Mouse (Mus musculus) left cerebral cortex, postnatal 4 days (tissue): ENCODE results near the gene Npff. TPM values are rescaled to one million over a fixed set of nuclear protein-coding genes. Genes with fewer than 3 reads are reported as not detected.

Experiments used
- DNase-seq: peaks from one replicate; pipeline ENCODE4 v3.0.0-alpha.2; 2022
- intact Hi-C: fragments of 180-260 bp; cut with DNase I; formaldehyde crosslinking; loops from one replicate; pipeline ENCODE4 v1.15.1; 2025
- total RNA-seq, 2 experiments: library from RNA; stranded (reverse); gene quantifications; 2 replicates each; pipeline ENCODE4 v1.2.3; 2021

The Npff gene
- total RNA-seq, 2 experiments from 2014 or later = 3.9 to 5.0 TPM

DNA sequence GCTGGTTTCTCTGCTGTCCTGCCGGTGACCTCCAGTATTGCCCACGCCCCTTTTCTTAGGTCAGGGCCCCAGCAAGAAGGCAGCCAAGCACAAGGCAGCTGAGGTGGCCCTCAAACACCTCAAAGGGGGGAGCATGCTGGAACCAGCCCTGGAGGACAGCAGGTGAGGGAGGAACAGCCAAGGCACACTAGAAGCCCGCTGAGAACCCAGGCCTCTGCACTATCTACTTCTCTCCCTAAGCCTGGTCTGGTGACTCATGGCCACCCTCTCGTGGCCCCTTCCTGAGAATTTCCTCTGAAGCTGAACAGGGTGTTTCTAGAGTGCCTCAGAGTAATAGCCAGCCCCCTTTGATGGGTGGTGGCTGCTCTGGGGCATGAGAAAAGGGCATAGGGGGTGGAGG, 4.3 kb downstream of the Npff start:
- intact Hi-C loops = no loop called here
- DNase-seq = no peak

DNA sequence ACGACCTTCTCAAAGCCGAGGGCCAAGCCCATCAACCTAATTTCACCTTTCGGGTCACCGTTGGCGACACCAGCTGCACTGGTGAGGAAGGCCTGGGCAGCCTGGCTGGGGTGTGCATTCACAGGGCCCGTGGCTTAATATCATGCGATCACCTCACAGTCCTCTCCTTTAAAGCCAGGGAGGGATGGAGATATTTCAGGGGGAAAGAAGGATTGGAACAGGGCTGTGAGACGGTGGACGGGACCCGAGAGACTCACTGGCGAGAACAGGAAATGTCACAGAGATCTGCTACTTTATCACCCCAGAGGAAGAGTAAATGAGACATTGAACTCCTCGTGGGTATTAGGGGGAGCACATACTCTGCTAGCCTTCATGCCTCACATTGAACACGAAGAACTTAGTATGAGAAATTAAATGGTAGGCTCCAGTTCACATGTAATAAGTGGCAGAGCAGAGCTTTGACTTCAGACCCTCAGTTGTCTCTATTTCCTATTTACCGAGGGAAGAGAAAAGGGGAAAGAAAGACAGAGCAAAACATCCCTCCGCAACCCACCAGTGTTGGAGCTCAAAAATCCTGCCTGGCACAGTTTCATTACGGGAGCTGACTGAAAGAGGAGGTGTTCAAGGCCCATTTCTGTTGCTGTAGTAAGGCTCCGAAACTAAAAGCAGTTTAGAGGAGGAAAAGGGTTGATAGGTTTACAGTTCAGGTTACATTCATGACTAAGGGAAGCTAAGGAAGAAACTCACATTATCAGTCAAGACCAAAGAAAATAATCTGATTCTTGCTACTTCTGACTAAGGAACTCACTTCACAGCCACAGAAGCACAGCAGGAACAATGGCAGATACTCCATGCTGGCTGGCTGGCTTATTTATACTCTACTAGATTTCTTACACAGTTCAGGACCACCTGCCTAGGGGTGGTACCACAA, 5.3 kb downstream of the Npff start:
- intact Hi-C loops = no loop called here
- no peak for DNase-seq

DNA sequence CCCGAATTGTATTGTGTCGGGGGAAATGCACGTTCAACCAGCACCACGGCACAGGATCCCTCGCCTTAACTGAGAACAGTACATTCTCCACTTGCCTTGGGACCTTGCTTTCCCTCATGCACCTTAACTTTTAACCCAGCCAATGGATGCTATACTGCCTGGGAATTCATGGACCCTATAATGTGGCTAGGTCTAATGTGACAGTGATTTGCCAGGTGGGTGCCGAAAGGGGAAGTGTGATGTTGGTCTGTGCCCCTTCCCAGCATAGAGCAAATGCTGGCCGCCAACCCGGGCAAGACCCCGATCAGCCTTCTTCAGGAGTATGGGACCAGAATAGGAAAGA, 5.9 kb downstream of the Npff start:
- intact Hi-C loops = no loop called here
- no peak for DNase-seq

DNA sequence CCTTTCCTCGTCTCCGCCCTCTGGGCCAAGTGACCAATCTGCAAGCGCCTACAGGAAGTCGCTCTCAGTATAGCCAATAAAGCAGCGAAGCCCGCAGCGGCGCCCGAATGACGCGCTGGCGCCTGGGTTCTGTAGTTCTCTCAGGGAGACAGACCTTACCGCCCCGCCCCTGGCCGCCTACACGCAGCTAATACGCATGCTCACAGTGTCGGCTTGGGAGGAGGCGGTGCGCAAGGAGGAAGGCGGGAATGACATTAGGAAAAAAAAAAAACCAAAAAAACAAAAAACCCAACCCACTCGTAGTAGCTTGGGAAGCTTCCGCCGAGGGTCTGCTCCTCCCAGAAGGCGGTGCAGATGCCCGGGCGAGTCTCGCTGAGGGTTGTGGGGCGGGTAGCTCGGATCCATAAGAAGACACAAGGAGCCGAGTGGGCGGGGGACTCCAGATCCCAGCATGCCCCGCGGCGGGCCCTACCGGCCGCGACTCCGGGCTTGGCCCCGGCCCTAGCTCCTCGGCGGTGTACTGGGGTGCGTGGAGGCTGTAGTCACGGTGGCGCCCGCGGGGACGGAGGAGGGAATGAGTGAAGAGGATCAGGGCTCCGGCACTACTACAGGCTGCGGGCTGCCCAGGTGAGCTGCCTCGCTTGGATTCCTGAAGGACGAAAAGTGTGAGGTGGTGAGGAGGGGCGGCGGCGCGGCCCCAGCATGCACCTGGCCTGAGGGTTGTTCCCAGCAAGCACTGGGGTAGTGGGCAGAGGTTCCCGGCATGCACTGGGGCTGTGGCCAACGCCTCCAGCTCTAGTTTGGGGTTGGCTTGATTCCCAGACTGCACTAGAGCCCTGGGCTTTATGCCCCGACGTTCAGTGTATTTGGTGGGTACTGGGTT, 6.5 kb downstream of the Npff start, which contains the start of gene Tarbp2:
Gene Tarbp2 (plus strand): TSS at position 217 of the 883 bp plus-strand sequence.
- intact Hi-C loops = no loop called here
- DNase-seq = peak; percentile 100

DNA sequence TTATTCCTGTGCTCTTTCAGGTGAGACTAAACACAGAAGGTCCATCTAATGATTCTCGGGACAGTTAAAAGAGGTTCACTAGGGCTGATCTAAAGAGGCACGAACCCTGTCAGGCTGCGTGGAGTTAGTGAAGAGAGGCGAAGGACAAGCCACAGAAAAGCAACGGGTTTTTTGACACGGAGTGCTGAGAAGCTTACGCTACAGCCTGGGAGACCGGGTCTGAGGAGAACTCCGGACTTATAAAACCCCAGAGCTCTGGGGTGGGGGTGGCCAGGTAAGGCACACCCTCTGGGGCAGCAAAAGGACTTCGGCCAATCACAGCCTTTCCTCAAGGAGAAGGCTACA, 7.1 kb downstream of the Npff start:
- DNase-seq = no peak

DNA sequence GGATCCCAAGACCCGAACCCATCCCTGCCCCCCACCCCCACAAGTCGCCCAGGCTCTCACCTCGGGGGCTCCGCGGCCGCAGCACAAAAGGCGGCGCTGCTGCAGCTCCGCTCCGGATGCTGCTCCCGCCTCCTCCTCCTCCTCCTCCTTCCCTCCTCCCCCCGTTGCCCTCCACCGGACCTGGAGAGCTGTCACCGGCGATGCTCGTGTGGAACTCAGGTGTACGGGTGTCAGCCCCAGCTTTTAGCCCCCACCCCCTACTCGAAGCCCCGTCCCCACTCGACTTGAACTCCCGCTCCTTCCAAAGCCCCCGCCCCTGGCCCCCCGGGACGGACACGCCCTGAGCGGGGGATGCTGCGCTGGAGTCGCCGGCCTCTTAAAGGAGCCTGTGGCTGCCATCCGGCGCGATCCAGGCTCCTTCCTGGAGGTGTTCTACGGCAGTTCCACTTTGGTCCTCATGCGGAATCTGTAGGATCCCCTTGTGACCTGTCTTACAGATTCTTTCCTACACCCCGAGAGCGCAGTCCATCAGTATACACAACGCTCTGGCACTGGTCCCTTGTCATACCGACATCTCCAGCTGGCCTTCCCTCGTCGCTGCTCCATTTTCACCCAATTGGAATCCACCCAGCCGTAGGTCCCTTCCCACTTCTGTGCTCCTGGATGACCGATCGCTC, 7.9 kb downstream of the Npff start, which contains the start of gene Map3k12:
Gene Map3k12 (minus strand): TSS at position 337 of the 677 bp plus-strand sequence.
- intact Hi-C loops = no loop called here

More for the DNA sequence above, 7.1 kb downstream of the Npff start:
- intact Hi-C loops = no loop called here

DNA sequence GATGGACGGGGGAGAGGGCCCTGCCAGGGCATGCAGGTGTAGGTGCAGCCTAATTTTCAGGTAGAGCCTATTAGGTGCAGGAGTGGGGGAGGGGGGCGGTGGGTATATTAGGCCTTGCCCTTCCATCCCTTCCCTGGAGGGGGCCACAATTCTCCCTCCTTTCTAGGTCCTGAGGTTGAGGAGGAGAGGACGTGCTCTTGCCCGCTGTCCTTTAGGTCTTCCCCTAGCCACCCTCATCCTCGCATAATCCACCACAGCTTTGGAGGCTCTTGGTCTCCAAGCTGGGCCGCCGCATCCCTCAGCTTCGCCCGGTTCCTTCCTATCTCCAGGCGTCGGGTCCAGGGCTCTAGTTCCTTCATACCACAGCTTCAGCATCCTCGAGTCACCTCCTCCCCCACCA, 8.4 kb downstream of the Npff start:
- peak; percentile 61 for DNase-seq
- intact Hi-C loops = no loop called here

More for the DNA sequence above, 7.9 kb downstream of the Npff start, which contains the start of gene Map3k12:
- peak; percentile 83 for DNase-seq

DNA sequence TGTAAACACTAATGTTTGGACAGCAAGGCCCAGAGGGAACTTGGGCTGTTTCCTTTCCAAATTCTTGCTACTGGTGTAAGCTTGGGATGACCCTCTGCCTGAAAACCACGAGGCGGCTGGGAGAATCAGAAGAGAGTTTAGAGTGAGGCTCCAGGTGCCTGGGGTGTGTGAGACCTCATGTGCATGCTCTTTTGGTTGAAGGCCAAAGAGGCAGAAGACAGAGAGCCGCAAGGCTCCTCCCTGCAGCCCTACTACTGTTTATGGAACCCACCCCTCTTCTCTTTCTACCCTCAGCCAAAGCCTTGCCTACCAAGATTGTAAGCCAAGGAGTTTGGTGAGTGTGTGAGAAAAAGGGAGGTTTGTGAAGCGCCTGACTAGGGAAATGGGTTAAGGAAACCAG, 9.0 kb downstream of the Npff start:
- intact Hi-C loops = no loop called here
- DNase-seq = no peak

DNA sequence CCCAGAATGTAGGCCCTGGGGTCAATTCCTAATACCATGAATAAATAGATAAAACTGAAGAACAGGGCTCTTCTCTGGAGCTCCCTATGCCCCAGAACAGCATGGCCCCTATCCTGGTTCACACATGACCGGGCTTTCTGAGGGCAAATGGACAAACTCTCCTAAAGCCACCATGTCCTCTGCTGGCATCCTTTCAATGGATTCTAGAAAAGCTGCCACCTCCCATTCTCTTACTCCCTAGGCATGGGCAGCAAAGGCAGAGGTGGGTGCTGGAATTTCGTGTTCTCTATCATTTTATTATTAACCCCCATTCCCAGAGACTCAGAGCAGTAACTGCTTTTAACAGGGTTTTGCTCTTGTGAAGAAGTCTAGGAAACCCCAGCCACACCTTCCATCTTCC, 9.5 kb downstream of the Npff start:
- intact Hi-C loops = no loop called here
- no peak for DNase-seq

DNA sequence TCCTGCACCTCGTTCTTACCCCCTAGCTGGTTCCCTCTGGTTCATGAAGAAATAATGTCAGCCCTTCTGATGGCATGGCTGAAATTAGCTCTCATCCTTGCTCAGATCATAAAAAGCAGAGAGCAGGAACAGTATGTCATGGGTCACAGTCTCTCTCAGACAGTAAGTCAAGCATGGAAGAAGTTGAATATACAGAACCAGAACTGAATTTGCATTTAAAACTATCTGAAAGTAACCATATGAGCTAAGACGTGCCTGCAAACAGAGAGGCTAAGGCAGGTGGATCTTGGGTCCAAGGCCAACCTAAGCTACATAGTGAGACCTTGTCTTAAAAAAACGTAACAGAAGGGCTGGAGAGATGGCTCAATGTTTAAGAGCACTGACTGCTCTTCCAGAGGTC, 11.7 kb downstream of the Npff start:
- no peak for DNase-seq
- intact Hi-C loops = no loop called here

DNA sequence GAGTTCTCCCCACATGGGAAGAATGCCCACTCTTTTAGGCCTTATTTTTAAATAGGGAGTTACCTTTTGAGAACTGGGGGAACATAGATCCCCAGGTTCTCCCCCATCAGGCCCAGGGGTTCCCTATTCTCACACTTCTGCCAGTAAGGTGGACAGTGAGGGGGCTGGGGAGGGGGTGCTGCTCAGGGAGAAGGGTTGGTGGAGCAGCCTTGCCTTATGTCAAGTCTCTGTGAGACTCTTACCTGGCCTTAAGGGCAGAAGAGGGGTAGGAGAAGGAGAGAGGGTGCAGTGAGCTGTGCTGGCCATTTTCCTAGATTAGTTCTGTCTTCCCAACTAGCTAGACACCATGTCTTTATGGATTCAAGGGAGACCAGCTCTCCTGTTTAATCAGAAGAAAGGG, 12.3 kb downstream of the Npff start:
- no peak for DNase-seq
- intact Hi-C loops = no loop called here

DNA sequence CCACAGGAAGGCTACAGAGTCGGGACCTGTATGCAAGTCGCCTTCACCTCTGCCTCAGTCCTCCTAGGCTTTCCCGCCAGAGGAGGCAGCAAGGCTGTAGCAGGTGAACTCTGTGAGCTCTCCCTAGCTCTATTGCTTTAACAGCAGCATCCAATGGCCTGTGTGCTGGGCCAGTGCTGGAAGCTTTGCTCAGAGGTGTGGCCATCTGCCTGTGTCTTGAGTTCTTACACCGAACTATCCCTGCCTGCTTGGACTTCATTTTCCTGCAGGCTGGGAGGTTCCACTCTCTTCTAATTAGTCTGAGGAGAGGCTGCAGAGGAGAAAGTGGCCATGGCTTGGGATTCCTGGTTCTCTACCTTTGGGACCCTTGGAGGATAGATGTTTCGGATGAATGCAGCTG, 12.7 kb downstream of the Npff start:
- intact Hi-C loops = no loop called here
- DNase-seq = no peak

DNA sequence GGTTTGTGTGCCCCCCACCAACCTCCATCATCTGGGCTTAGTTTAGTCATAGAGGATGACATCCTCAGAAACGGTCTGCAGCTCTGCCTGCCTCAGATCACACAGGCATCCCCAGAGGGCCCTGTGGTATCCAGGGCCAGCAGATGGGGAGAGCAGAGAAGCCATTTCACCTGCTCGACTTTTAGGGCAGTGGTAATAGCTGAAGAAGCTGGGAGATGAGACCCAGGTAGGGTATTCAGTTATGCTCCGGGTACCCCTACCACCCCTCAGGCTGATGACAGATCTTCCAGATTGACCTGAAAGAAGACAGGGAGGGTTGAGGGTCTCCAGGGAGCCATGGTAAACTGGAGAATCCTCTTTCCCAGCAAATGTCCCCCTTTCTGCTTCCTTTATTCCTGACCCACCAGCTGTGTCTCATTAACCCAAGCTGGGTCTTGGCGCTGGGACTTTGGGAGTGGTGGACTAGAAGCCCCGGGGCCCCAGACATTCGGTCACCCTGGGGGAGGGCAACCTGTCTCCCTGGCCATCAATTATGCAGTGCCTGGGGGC, 13.4 kb downstream of the Npff start:
- peak; percentile 59 for DNase-seq
- intact Hi-C loops = no loop called here

DNA sequence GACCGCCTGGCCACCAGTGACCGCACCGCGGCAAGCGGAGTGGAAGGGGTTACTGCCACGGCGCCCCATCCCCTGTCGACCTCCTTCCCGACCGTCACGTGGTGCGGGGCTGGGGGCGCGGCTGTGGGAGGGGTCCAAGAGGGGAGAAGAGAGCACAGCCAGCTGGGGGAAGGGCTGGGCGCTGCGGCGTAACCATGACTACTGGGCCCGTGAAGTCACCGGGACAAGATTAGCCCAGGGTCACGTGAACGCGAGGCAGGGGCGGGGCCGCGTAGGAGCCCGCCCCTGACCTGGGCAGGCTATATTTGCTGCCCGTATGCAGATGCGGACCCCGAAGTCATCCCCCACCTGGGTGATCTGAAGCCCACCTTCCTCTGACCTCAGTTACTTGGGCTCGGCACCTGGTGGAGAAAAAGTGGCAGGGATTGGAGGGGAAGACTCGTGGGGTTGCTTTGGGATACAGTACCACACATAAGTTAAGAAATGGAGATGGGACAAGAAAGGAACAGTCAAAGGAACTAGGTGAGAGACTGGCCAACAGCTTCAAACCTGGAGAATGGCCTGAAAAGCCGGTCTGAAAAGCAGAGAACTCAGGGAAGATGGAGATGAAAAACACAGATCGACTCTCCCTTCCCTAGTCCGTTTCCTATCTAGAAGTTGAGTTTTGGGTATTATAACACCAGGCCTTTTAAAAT, 14.0 kb downstream of the Npff start:
- DNase-seq = peak; percentile 96
- intact Hi-C loops = no loop called here

DNA sequence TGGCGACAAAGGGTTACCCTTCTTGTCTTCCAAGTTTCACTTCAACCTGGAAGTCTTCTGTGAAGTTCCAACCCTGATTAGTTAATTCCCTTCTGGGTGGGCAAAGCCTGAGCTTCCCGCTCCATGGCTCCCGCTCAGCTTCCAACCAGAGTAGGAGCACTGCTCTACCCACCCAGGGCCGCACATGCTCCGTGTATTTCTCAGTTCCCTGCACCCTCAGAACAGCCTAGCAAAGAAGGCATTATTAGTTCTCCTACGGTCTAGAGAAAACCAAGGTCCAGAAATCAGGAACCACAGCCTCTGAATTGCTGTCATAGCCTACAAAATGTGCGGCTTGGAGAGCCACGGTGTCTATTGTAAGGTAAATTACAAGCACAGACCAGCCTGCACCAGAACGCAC, 14.6 kb downstream of the Npff start:
- no peak for DNase-seq

DNA sequence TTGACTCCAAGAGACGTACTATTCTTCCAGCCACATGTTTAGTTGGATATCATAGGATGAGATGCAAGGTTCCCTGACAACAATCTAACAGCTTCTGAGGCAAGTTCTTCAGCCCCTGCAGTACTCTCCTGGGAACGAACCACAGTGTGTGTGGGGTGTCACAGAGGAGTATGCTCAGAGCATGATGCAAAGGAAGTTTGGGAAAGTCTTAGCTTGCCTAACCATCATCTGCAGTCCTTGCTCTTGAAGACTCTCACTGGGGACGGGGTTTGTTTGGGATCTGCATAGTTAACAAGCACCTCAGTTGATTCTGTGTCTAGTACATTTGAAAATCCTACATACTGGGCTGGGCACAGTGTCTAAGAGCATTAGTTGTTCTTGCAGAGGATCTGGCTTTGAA, 16.4 kb downstream of the Npff start:
- intact Hi-C loops = no loop called here
- DNase-seq = no peak

More for the DNA sequence above, 14.6 kb downstream of the Npff start:
- intact Hi-C loops = no loop called here

DNA sequence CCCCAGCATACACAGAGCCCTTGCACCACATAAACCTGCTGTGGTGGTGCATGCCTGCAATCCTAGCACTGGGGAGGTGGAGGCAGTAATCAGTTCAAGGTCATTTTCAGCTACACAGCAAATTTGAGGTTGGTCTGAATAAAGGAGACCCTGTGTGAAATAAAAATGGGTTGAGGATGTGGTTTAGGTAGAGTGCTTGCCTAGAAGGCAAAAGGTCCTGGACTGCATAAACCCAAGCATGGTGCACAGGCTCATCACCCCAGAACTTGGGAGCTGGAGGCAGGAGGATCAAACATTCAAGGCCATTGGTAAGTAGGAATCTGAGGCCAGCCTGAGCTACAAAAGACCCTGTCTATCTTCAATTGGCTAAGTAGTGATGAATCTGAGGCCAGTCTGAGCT, 17.2 kb downstream of the Npff start:
- intact Hi-C loops = no loop called here
- no peak for DNase-seq

DNA sequence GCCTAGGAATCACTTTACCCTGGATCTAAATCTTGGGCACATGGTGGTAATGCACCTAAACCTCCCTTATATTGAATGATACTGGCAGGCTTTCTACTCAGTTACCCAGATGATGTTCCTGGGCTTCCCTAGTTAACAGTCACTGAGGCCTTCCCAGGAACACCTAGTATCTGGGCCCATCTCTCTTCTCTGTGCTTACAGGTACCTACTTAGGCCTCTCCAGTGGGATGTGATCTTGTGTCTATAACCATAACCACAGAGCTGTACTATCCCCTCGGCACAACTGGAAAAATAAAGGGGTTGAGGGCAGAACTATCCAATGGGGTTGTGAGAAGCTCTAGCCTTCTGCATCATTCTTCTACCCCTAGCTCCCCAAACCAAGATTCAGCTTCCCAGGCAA, 17.9 kb downstream of the Npff start:
- no peak for DNase-seq

DNA sequence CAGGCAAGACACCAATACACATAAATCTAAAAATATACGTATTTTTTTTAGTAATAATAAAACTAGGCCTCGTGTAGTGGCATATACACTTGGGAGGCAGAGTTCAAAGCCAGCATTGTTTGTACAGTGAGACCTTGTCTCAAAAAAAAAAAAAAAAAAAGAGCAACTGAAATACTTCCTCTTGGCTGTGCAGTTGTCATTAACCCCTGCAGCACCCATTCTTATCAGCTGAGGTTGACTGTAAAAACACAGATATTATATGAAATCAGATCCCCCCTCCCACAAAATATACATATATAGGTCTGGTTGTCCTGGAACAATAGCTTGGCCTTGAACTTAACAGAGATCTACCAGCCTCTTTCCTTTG, 18.3 kb downstream of the Npff start:
- no peak for DNase-seq
- intact Hi-C loops = no loop called here

More for the DNA sequence above, 17.9 kb downstream of the Npff start:
- intact Hi-C loops = no loop called here

DNA sequence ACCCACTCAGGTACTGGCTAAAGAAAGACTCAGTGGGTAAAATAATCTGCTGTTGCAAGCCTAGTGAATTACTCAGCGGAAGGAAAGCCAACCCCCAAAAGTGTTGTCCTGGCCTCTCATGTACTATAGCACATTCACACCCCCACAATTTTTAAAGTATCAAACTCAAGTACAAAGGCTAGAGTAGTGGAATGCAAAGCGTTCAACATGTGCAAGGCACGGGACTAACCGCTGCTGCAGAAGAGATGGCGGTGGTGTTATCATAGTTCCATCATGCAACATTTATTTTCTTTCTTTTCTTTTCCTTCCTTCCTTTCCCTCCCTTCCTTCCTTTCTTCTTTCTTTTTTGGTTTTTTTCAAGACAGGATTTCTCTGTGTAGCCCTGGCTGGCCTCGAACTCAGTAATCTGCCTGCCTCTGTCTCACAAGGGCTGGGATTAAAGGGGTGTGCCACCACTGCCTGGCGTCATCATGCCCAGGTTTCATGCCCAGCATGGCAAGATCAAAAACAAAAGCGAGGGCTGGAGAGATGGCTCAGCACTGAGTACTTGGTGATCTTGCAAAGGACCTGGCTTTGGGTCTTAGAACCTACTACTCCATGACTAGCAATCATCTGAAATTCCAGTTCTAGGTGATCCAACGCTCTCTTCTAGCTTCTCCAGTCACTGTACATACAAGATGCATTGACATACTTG, 18.8 kb downstream of the Npff start:
- no peak for DNase-seq
- intact Hi-C loops = no loop called here
